Mouse (Mus musculus) bone marrow macrophage, adult 2 months (primary cell): ENCODE measurements at regions not wholly inside any gene's neighbourhood (a gene's known extent, or its start where the extent isn't known, plus 50 kb on each side); places are given as distances from the start of the nearest gene placed in this dataset.

Source experiments
- CTCF ChIP-seq: IDR thresholded peaks from 2 replicates; pipeline ENCODE4 v1.5.1; 2012; ENCODE audit warnings: low read depth, mild to moderate bottlenecking, low read length, moderate library complexity
- POLR2A ChIP-seq: IDR thresholded peaks from 2 replicates; pipeline ENCODE4 v1.6.1; 2012; ENCODE audit warnings: mild to moderate bottlenecking, low read depth, low read length, borderline replicate concordance

DNA sequence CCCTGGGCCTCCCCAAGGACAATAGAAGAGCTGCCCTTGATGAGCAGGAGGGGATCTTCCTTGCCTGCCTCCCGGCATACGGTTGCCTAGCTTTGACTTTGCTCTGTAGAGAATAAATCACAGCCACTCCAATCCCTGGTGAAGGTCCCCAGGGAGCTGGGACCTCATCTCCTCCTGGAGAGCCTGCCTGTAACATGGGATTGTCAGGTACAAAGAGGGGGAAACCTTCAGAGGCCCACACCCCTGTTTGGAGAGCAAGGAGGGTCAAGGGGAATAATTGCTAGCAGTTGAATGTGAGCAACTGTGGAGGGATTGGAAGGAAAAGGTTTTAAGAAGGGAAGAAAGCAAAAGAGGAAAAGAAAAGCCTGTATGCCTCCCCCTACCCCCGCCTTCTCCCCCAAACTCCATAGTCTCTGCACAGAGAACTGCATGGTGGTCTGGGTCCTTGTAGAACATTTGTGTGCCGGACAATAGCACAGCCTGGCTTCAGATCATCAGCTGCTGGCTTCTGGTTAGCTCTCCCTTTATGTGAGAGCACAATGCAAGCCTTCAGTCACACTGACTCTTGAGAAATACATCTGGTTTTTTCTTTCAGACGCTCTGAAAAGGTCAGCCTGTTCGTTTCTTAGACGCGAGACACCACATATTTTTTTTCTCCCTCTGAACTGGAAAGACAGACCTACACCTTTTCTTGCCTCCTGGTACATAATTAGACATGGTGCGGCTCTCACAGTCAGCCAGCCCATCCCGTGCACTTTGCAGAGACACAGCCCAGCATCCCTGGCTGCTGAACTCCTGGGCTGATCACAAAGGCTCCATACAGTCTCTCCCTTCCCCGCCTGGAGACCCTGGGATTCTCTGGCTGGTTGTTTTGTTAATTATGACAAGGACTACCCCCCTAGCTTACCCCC, 292.5 kb upstream of the Zfp462 start:
- TF ChIP-seq POLR2A: no peak
- no peak for TF ChIP-seq CTCF
